Mouse (Mus musculus): Measurements from ENCODE around the gene Wasf3. TPM values are rescaled to one million over a fixed set of nuclear protein-coding genes. Genes with fewer than 3 reads are reported as not detected.

Gene Wasf3
- total RNA-seq, 2 experiments from 2014 or later, result not detected

Other genes starting within 250 kb of the Wasf3 start
- gene Gm5565, start 224.4 kb upstream of the Wasf3 start, total RNA-seq (2014; fragmentation: Nextera tagmentation), result not detected in 2 replicates
- not detected in 2 replicates for gene Gm5565, start 224.4 kb upstream of the Wasf3 start, total RNA-seq (2017)
- not detected in 2 replicates for gene Gm6309, start 214.3 kb upstream of the Wasf3 start, total RNA-seq (2014; fragmentation: Nextera tagmentation)
- gene Gm6309, start 214.3 kb upstream of the Wasf3 start, total RNA-seq (2017), result not detected in 2 replicates
- not detected in 2 replicates for gene 1700001J03Rik, start 199.7 kb upstream of the Wasf3 start, total RNA-seq (2014; fragmentation: Nextera tagmentation)
- gene 1700001J03Rik, start 199.7 kb upstream of the Wasf3 start, total RNA-seq (2017), result not detected in 2 replicates
- gene Rnf6, start 163.4 kb upstream of the Wasf3 start, total RNA-seq (2014; fragmentation: Nextera tagmentation), result 14.0 and 15.1 TPM in 2 replicates
- gene Rnf6, start 163.4 kb upstream of the Wasf3 start, total RNA-seq (2017), result 25.2 and 34.4 TPM in 2 replicates
- 60.4 and 70.3 TPM in 2 replicates for gene Cdk8, start 153.8 kb upstream of the Wasf3 start, total RNA-seq (2014; fragmentation: Nextera tagmentation)
- gene Cdk8, start 153.8 kb upstream of the Wasf3 start, total RNA-seq (2017), result 51.7 and 60.3 TPM in 2 replicates
- not detected in 2 replicates for gene Gm6408, start 97.0 kb downstream of the Wasf3 start, total RNA-seq (2014; fragmentation: Nextera tagmentation)
- gene Gm6408, start 97.0 kb downstream of the Wasf3 start, total RNA-seq (2017), result not detected in 2 replicates
- gene Gm6370, start 106.4 kb downstream of the Wasf3 start, total RNA-seq (2014; fragmentation: Nextera tagmentation), result not detected in 2 replicates
- not detected in 2 replicates for gene Gm6370, start 106.4 kb downstream of the Wasf3 start, total RNA-seq (2017)
- gene 4930449I24Rik, start 117.4 kb downstream of the Wasf3 start, total RNA-seq (2014; fragmentation: Nextera tagmentation), result not detected in 2 replicates
- gene 4930449I24Rik, start 117.4 kb downstream of the Wasf3 start, total RNA-seq (2017), result not detected in 2 replicates
- gene Gm3402, start 129.1 kb downstream of the Wasf3 start, total RNA-seq (2014; fragmentation: Nextera tagmentation), result not detected in 2 replicates
- gene Gm3402, start 129.1 kb downstream of the Wasf3 start, total RNA-seq (2017), result not detected in 2 replicates
- not detected in 2 replicates for gene Gm3404, start 140.8 kb downstream of the Wasf3 start, total RNA-seq (2014; fragmentation: Nextera tagmentation)
- not detected in 2 replicates for gene Gm3404, start 140.8 kb downstream of the Wasf3 start, total RNA-seq (2017)
- gene Gm3409, start 152.7 kb downstream of the Wasf3 start, total RNA-seq (2014; fragmentation: Nextera tagmentation), result not detected in 2 replicates
- gene Gm3409, start 152.7 kb downstream of the Wasf3 start, total RNA-seq (2017), result not detected in 2 replicates
- gene Gm3415, start 171.2 kb downstream of the Wasf3 start, total RNA-seq (2014; fragmentation: Nextera tagmentation), result not detected in 2 replicates
- gene Gm3415, start 171.2 kb downstream of the Wasf3 start, total RNA-seq (2017), result not detected in 2 replicates
- gene Gpr12, start 200.3 kb downstream of the Wasf3 start, total RNA-seq (2014; fragmentation: Nextera tagmentation), result not detected in 2 replicates
- not detected in 2 replicates for gene Gpr12, start 200.3 kb downstream of the Wasf3 start, total RNA-seq (2017)